Mouse (Mus musculus) forelimb bud, embryonic 11.5 days (tissue): ENCODE results near the gene Tmem79.
"Not testable (repeated sequence)": the region's sequence is repeated elsewhere in the genome, so short reads cannot be mapped to it uniquely, and the experiment has no call there.

Source experiments
- DNase-seq: peaks from one replicate; pipeline ENCODE4 v3.0.0-alpha.2; 2012; ENCODE audit warnings: low read depth, low spot score

Tmem79 gene

GRCm38 (mm10) chr3:88336058-88337013 lies at the start of gene Tmem79, which contains the start of gene Smg5:
Tmem79 (minus strand) TSS chr3:88336148.
Smg5 (plus strand) TSS chr3:88336260.
- DNase-seq = peak; percentile 97

GRCm38 (mm10) chr3:88384364-88384763 lies 48.4 kb upstream of the Tmem79 start, which contains the start of gene Bglap:
Bglap (minus strand) TSS chr3:88384464.
- DNase-seq = no peak

GRCm38 (mm10) chr3:88382383-88382782 lies 46.4 kb upstream of the Tmem79 start:
- not testable (repeated sequence) for DNase-seq

- not testable (repeated sequence) for DNase-seq
Observed at GRCm38 (mm10) chr3:88381389-88382315, 45.7 kb upstream of the Tmem79 start.

GRCm38 (mm10) chr3:88378599-88378998 lies 42.7 kb upstream of the Tmem79 start, which contains the start of gene Bglap2:
Bglap2 (minus strand) TSS chr3:88378699.
- DNase-seq = not testable (repeated sequence)

GRCm38 (mm10) chr3:88376644-88377043 lies 40.7 kb upstream of the Tmem79 start:
- DNase-seq = peak; percentile 24

- DNase-seq = peak; percentile 51
Observed at GRCm38 (mm10) chr3:88375750-88376626, 40.0 kb upstream of the Tmem79 start.

GRCm38 (mm10) chr3:88372643-88373042 lies 36.7 kb upstream of the Tmem79 start, which contains the start of gene Bglap3:
Bglap3 (minus strand) TSS chr3:88372743.
- not testable (repeated sequence) for DNase-seq

GRCm38 (mm10) chr3:88368511-88368910 lies 32.6 kb upstream of the Tmem79 start:
- DNase-seq = not testable (repeated sequence)

GRCm38 (mm10) chr3:88367517-88367916 lies 31.6 kb upstream of the Tmem79 start:
- DNase-seq = not testable (repeated sequence)

- DNase-seq = peak; percentile 35
Observed at GRCm38 (mm10) chr3:88366830-88367428, 31.0 kb upstream of the Tmem79 start.

- DNase-seq = no peak
Observed at GRCm38 (mm10) chr3:88365705-88366361, 29.9 kb upstream of the Tmem79 start.

GRCm38 (mm10) chr3:88364337-88364736 lies 28.4 kb upstream of the Tmem79 start, which contains the start of gene Paqr6:
Paqr6 (plus strand) TSS chr3:88364584.
- peak; percentile 40 for DNase-seq

- no peak for DNase-seq
Observed at GRCm38 (mm10) chr3:88363700-88364099, 27.8 kb upstream of the Tmem79 start.

- no peak for DNase-seq
Observed at GRCm38 (mm10) chr3:88361612-88362313, 25.8 kb upstream of the Tmem79 start.

GRCm38 (mm10) chr3:88361096-88361495 lies 25.1 kb upstream of the Tmem79 start:
- DNase-seq = no peak

GRCm38 (mm10) chr3:88359989-88360388 lies 24.0 kb upstream of the Tmem79 start:
- no peak for DNase-seq

GRCm38 (mm10) chr3:88359584-88359983 lies 23.6 kb upstream of the Tmem79 start:
- DNase-seq = no peak
